Mouse (Mus musculus) heart, embryonic 14.5 days (tissue): ENCODE measurements at regions not wholly inside any gene's neighbourhood (a gene's known extent, or its start where the extent isn't known, plus 50 kb on each side); places are given as distances from the start of the nearest gene placed in this dataset.

Source experiments
- ATAC-seq: fragments of 200-750 bp; cut with Nextera tagmentation; 2 replicates; pipeline ENCODE4 v1.8.0; 2017; ENCODE audit warnings: low read depth, moderate TSS enrichment; ENCODE audit not compliant: insufficient number of reproducible peaks, insufficient read depth, low FRiP score
- H3K27ac ChIP-seq, 2 experiments: fragments of 200-500 bp in 1 of 2; fragments of 300-500 bp in 1 of 2; sonication (generic) in 1 of 2; replicated peaks in 1 of 2; 2 replicates each; pipeline ENCODE4 v1.5.1; 2012 to 2014; ENCODE audit warnings: low read depth in 2 of 2, low read length in 2 of 2, control low read depth in 1 of 2, mild to moderate bottlenecking in 1 of 2, mixed read lengths in 1 of 2; ENCODE audit not compliant: control insufficient read depth in 1 of 2, insufficient read depth in 1 of 2
- H3K27me3 ChIP-seq: fragments of 300-500 bp; sonication (generic); 2 replicates; pipeline ENCODE4 v1.6.1; 2014; ENCODE audit warnings: mild to moderate bottlenecking, low read length, control low read depth; ENCODE audit not compliant: control insufficient read depth, insufficient read depth
- H3K36me3 ChIP-seq: fragments of 300-500 bp; sonication (generic); 2 replicates; pipeline ENCODE4 v1.6.1; 2014; ENCODE audit warnings: mild to moderate bottlenecking, control low read depth, low read length, mixed read lengths; ENCODE audit not compliant: control insufficient read depth, insufficient read depth
- H3K4me1 ChIP-seq, 2 experiments: fragments of 200-500 bp in 1 of 2; fragments of 300-500 bp in 1 of 2; sonication (generic) in 1 of 2; 2 replicates each; pipeline ENCODE4 v1.6.1; 2012 to 2014; ENCODE audit warnings: low read length in 2 of 2, control low read depth in 1 of 2, mixed read lengths in 1 of 2; ENCODE audit not compliant: control insufficient read depth in 2 of 2, insufficient read depth in 2 of 2
- H3K4me2 ChIP-seq: fragments of 300-500 bp; sonication (generic); 2 replicates; pipeline ENCODE4 v1.6.1; 2014; ENCODE audit warnings: mild to moderate bottlenecking, low read length
- H3K4me3 ChIP-seq, 2 experiments: fragments of 200-500 bp in 1 of 2; fragments of 300-500 bp in 1 of 2; sonication (generic) in 1 of 2; 2 replicates each; pipeline ENCODE4 v1.5.1; 2012 to 2014; ENCODE audit warnings: low read length in 2 of 2, mild to moderate bottlenecking in 2 of 2, control low read depth in 1 of 2, low read depth in 1 of 2, moderate library complexity in 1 of 2; ENCODE audit not compliant: control insufficient read depth in 1 of 2, insufficient read depth in 1 of 2
- H3K9ac ChIP-seq: fragments of 300-500 bp; sonication (generic); 2 replicates; pipeline ENCODE4 v1.6.1; 2014; ENCODE audit warnings: mild to moderate bottlenecking, low read length
- H3K9me3 ChIP-seq: fragments of 300-500 bp; sonication (generic); 2 replicates; pipeline ENCODE4 v1.6.1; 2016; ENCODE audit warnings: low read length, control low read depth; ENCODE audit not compliant: control insufficient read depth
- WGBS: fragments of 180-500 bp; shearing (Covaris S2); extraction: QIAGEN DNeasy Blood & Tissue Kit; methylation state at CpG from one replicate; pipeline ENCODE4 v1.1.7; 2014; 5-methylcytosine and 5-hydroxymethylcytosine counted together

DNA sequence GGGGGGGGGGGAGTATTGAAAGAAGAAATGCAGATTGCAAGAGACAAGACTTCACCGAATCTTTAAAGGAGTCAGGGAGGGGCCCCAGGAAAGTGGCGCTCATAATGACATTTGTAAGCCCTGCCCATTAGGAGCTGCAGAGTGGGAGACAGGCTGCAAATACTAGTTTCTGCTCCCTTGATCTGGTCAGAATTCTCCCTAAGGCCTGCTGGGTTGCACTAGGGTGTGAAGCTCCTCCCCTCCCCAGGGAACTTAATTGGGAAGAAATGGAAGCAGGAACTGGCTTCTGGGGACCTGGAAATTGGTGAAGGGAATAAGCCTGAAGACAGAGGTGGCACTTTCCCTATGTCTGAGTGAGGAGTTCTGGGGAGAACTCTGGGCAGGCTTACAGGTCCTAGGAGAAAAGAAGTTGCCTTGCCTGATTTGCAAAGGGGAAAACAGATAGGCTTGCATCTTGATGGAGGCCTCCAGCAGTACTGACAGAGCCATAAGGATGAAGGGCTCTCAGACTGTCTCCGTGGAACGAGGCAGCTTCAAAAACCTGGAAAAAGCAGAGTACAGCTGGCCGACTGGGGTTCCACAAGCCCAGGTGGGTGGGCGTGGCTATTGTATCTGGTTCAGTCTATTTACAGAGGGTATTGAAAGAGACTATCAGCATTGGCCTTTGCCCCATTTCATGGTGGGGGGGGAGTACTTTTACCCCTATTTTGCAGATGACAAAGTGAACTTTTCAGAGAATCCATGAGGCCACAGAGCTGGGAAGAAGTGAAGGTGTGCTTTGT, 125.7 kb downstream of the Plpp3 start:
- Histone ChIP-seq H3K36me3 (no peaks in the 10 kb centered on the region), H3K4me3 (no peak overlapping the region), H3K27ac (no peak overlapping the region), H3K4me1 (peaks cover 24 to 29% of the 10 kb centered on the region in 2 experiments), H3K9me3 (no peaks in the 10 kb centered on the region), H3K4me2 (no peak overlapping the region), H3K9ac (no peak overlapping the region), H3K27me3 (no peaks in the 10 kb centered on the region)
- 32% methylated on average over 6 of the region's 6 CpGs for WGBS
- ATAC-seq: no peak

DNA sequence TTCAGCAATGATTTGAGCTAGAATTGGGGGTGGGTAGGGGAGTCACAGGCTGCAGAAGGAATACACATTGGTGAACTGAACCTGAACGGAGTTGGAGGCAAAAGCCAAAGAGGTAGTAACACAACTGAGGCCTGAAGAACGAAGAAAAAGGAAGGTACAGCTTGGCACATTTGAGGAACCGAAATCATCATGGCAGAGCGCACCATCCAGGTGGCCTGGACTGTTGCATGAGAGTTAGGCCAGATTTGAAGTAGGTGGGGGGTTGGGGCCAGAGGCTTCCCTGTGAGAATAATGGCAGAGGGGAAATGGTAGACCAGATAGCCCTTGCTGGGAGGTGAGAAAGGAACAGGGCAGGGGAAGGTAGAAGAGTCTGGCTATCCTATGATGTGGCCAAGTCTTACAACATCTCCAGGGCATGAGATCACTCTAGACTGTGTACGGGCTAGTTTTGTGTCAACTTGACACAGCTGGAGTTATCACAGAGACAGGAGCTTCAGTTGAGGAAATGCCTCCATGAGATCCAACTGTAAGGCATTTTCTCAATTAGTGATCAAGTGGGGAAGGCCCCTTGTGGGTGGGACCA, 128.4 kb downstream of the Plpp3 start:
- Histone ChIP-seq H3K4me1 (peaks cover 15 to 21% of the 10 kb centered on the region in 2 experiments), H3K27ac (no peak overlapping the region), H3K4me2 (no peak overlapping the region), H3K27me3 (no peaks in the 10 kb centered on the region), H3K9me3 (no peaks in the 10 kb centered on the region), H3K36me3 (no peaks in the 10 kb centered on the region), H3K4me3 (no peak overlapping the region), H3K9ac (no peak overlapping the region)
- ATAC-seq: no peak
- WGBS: 85% methylated on average over 5 of the region's 5 CpGs

DNA sequence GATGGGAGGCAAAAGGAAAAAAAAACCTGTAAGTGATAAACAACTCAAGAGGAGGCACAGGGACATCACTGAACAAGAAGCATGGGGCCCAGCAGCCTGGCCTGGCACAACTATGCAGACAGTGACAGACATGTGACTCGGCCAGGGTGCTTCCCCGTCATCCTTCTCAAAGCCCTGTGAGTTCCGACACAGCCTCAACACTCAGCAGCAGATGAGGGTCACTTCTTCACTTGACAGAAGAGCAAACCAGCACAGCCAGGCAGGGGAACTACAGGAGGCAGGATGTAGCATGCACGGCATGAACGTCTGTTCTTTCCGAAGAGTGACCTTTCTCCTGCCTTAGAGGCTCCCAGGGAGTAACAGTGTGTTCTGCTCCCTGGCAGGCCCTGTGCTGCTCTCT, 129.2 kb downstream of the Plpp3 start:
- Histone ChIP-seq H3K36me3 (no peaks in the 10 kb centered on the region), H3K27me3 (no peaks in the 10 kb centered on the region), H3K4me1 (peaks cover 15 to 20% of the 10 kb centered on the region in 2 experiments), H3K9ac (no peak overlapping the region), H3K4me3 (no peak overlapping the region), H3K4me2 (no peak overlapping the region), H3K27ac (no peak overlapping the region), H3K9me3 (no peaks in the 10 kb centered on the region)
- ATAC-seq: no peak
- 67% methylated on average over 6 of the region's 6 CpGs for WGBS

DNA sequence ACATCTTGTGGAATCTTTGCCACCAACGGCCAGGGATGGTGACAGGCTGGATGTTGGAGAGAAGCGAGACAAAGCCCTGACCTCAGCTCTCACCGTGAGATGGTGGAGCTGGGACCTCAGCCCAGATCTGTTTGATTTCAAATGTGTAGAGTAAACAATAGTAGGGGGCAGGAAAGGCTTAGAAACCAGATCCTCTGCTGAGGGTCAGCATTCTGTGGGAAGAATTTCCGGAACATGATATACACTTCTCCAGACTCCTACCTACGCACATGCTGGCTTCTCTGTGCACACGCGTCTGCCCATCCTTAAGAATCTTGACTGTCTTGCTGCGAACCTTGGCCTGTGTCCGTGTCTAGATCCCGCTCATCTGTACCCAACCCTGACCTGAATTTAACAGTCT, 129.7 kb downstream of the Plpp3 start:
- Histone ChIP-seq H3K9me3 (no peaks in the 10 kb centered on the region), H3K4me2 (no peak overlapping the region), H3K36me3 (no peaks in the 10 kb centered on the region), H3K27ac (no peak overlapping the region), H3K4me1 (peaks cover 10 to 18% of the 10 kb centered on the region in 2 experiments), H3K9ac (no peak overlapping the region), H3K27me3 (no peaks in the 10 kb centered on the region), H3K4me3 (no peak overlapping the region)
- ATAC-seq: no peak
- 72% methylated on average over 10 of the region's 10 CpGs for WGBS

DNA sequence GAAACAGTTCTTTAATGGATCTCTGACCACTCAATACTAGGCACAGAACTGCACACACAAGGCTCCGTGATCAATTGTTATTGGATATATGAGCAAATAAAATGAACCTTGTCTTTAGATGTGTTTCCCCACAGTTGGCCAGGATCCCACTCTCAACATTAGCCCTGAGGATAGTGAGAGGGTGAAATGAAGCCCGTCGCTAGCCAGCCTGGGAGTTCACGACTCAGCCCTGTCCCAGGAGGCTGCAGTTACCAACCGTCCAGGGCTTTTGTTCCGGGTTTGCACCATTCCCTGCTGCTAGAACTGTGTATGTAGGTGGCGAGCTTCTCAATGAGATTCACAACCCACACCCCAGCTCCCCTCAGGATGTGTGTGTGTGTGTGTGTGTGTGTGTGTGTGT, 130.3 kb downstream of the Plpp3 start:
- H3K9ac ChIP-seq: no peak overlapping the region
- peaks cover 4 to 12% of the 10 kb centered on the region in 2 experiments; a peak in 3 of 4 replicates for H3K4me1 ChIP-seq
- WGBS: 78% methylated on average over 7 of the region's 7 CpGs
- no peak overlapping the region for H3K27ac ChIP-seq
- no peak overlapping the region for H3K4me3 ChIP-seq
- H3K4me2 ChIP-seq: no peak overlapping the region
- no peak for ATAC-seq
- no peaks in the 10 kb centered on the region for H3K36me3 ChIP-seq
- H3K9me3 ChIP-seq: no peaks in the 10 kb centered on the region
- no peaks in the 10 kb centered on the region for H3K27me3 ChIP-seq

DNA sequence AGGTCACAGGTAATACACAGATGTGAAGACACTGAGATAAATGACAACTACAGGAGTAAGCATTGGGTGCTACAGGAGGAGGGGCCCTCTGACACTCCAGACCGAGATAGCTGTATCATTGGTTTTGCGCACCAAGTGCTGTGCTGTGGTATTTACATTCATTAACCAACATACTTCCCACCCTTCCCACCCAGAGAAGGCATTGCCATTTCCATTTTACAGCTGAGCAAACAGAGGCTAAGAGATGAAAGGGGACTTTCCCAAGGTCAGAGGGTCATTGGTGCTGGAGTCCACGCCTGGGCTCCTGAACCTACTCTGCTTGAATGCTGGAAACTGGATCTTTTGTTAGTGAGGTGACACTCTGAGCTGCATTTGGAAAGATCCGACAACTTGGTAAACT, 132.5 kb downstream of the Plpp3 start:
- no peak overlapping the region for H3K4me2 ChIP-seq
- H3K27ac ChIP-seq: no peak overlapping the region
- 75% methylated on average over 4 of the region's 4 CpGs for WGBS
- ATAC-seq: no peak
- H3K4me1 ChIP-seq: peaks cover 0 to 8% of the 10 kb centered on the region in 2 experiments; a peak in 2 of 4 replicates
- no peaks in the 10 kb centered on the region for H3K9me3 ChIP-seq
- H3K9ac ChIP-seq: no peak overlapping the region
- no peaks in the 10 kb centered on the region for H3K27me3 ChIP-seq
- H3K36me3 ChIP-seq: no peaks in the 10 kb centered on the region
- no peak overlapping the region for H3K4me3 ChIP-seq

DNA sequence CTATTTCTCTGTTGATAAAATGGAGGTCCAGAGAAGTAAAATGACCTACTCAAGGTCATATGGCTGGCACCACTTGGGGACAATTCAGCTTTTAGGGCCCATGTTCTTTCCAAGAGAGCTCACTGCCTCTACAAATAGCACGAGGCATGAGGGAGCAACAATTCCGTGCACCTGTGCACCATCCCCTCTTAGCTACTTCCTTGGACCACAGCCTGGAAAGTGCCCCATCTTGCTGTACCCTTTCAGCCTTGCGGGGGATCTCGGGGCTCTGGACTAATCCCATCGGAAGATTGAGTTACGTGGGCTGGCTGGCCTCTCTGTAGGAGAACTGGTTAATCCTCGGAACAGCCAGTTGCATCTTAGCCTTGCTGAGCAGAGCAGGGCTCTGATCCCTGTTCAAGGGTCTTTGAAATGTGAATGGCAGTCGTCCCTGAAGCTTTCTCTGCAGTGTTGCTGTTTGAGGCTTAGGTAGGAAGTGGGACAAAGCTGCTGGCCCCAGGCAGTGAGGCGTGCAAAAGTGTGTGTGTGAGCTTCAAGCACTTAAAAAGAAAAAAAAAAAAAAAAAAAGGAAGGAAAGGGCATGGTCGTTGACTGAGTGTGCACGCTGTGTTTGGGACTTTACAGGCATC, 133.8 kb downstream of the Plpp3 start:
- Histone ChIP-seq H3K4me2 (no peak overlapping the region), H3K4me1 (peaks cover 0 to 8% of the 10 kb centered on the region in 2 experiments; a peak in 2 of 4 replicates), H3K27ac (no peak overlapping the region), H3K9ac (no peak overlapping the region), H3K36me3 (no peaks in the 10 kb centered on the region), H3K27me3 (no peaks in the 10 kb centered on the region), H3K9me3 (no peaks in the 10 kb centered on the region), H3K4me3 (no peak overlapping the region)
- WGBS: 38% methylated on average over 11 of the region's 11 CpGs
- ATAC-seq: no peak
